Mouse (Mus musculus) embryonic fibroblast, embryonic 13.5 days (primary cell): Measurements from ENCODE around the gene Krt81. TPM values are rescaled to one million over a fixed set of nuclear protein-coding genes. Genes with fewer than 3 reads are reported as not detected.

Source experiments
- H3K27ac ChIP-seq: 2 replicates; pipeline ENCODE4 v1.5.1; 2012; ENCODE audit warnings: low read length, control low read depth, inconsistent platforms; ENCODE audit not compliant: insufficient read depth
- H3K4me1 ChIP-seq: 2 replicates; pipeline ENCODE4 v1.6.1; 2011; ENCODE audit warnings: low read length; ENCODE audit not compliant: control insufficient read depth, insufficient read depth
- H3K4me3 ChIP-seq: 2 replicates; pipeline ENCODE4 v1.5.1; 2011; ENCODE audit warnings: mild to moderate bottlenecking, control low read depth, low read length; ENCODE audit not compliant: insufficient read depth
- CTCF ChIP-seq: IDR thresholded peaks from 2 replicates; pipeline ENCODE4 v1.5.1; 2011; ENCODE audit warnings: mild to moderate bottlenecking, control low read depth, low read length, moderate library complexity, borderline replicate concordance; ENCODE audit not compliant: insufficient read depth
- POLR2A ChIP-seq: IDR thresholded peaks from 2 replicates; pipeline ENCODE4 v1.6.1; 2011; ENCODE audit warnings: low read depth, mild to moderate bottlenecking, control low read depth, low read length, moderate library complexity
- polyA plus RNA-seq: library from polyadenylated mRNA; stranded (reverse); fragments of >200 nt; gene quantifications from 2 replicates; pipeline ENCODE4 v1.2.4, GENCODE M21; 2011; ENCODE audit warnings: low read depth; ENCODE audit not compliant: missing spikeins, insufficient read length

The Krt81 gene
- polyA plus RNA-seq, 1 experiment: not detected

GRCm38 (mm10) chr15:101484939-101485338, 21.4 kb upstream of the Krt81 start:
- H3K27ac ChIP-seq: no peak overlapping the region
- no peaks in the 10 kb centered on the region for H3K4me1 ChIP-seq
- H3K4me3 ChIP-seq: no peak overlapping the region
- TF ChIP-seq POLR2A (no peak), CTCF (no peak)

DNA sequence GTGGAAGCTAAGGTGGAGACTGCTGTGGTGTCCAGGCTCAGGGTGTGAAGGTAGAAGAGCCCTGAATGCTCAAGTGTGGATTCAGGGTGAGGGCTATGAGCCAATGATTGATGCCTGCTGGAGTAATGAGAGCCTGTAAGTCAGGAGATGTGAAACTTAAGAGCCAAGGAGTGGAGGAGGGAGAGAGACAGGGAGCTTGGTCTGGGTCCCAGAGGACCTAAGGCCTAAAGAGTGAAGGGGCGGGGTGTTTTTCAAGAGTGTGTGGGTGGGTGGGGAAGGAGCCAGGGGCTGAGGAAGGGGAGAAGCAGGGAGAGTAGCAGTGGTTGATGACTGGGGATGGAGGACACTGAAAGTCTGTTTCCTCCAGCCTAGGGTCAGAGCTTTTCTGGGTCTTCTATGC, 20.1 kb upstream of the Krt81 start:
- H3K4me3 ChIP-seq: no peak overlapping the region
- no peak for TF ChIP-seq CTCF
- no peak for TF ChIP-seq POLR2A

GRCm38 (mm10) chr15:101482056-101482455, 18.5 kb upstream of the Krt81 start:
- Histone ChIP-seq H3K4me1 (no peaks in the 10 kb centered on the region), H3K4me3 (no peak overlapping the region), H3K27ac (no peak overlapping the region)
- TF ChIP-seq CTCF (no peak), POLR2A (no peak)

More for the DNA sequence above, 20.1 kb upstream of the Krt81 start:
- H3K27ac ChIP-seq: no peak overlapping the region
- no peaks in the 10 kb centered on the region for H3K4me1 ChIP-seq

- no peaks in the 10 kb centered on the region for H3K4me1 ChIP-seq
- no peak overlapping the region for H3K4me3 ChIP-seq
- TF ChIP-seq CTCF (no peak), POLR2A (no peak)
- no peak overlapping the region for H3K27ac ChIP-seq
Measured at GRCm38 (mm10) chr15:101479666-101480060, 16.1 kb upstream of the Krt81 start.

- Histone ChIP-seq H3K4me3 (peak overlapping the region; percentile 7; the same call in 1 of the 2 replicates), H3K27ac (no peak overlapping the region), H3K4me1 (no peaks in the 10 kb centered on the region)
- TF ChIP-seq CTCF: peak; percentile 43; the same call in 1 of the 2 replicates
- no peak for TF ChIP-seq POLR2A
Measured at GRCm38 (mm10) chr15:101479007-101479665, 15.6 kb upstream of the Krt81 start.

GRCm38 (mm10) chr15:101472952-101473528, 9.5 kb upstream of the Krt81 start, which contains the start of gene Krt86:
Gene Krt86, plus strand, starts transcription at chr15:101473478.
- TF ChIP-seq POLR2A (no peak), CTCF (no peak)
- Histone ChIP-seq H3K4me3 (no peak within 1 kb of the TSS), H3K4me1 (no peaks in the 10 kb centered on the region)

DNA sequence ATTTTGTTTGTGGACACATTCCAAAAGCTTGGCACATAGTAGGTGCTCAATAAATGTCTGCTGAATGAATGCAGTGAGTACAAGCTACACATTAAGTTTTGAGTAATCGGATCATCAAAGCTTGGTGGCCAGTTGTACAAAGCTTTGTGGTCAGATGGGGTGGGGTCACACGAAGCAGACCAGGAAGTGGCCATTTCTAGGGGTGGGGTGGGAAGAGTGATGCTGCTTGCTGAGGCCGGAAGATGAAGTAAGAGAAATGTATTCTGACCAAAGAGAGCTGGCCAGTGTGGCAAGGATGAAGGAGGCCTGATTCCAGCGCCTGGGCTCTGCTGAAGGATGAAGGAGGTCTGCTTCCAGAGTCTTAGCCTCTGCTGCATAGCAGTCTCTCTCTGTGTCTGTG, 5.5 kb upstream of the Krt81 start:
- TF ChIP-seq POLR2A (no peak), CTCF (no peak)
- no peak overlapping the region for H3K27ac ChIP-seq
- H3K4me3 ChIP-seq: no peak overlapping the region
- H3K4me1 ChIP-seq: no peaks in the 10 kb centered on the region

More at GRCm38 (mm10) chr15:101472952-101473528, 9.5 kb upstream of the Krt81 start, which contains the start of gene Krt86:
- H3K27ac ChIP-seq: no peak within 1 kb of the TSS

DNA sequence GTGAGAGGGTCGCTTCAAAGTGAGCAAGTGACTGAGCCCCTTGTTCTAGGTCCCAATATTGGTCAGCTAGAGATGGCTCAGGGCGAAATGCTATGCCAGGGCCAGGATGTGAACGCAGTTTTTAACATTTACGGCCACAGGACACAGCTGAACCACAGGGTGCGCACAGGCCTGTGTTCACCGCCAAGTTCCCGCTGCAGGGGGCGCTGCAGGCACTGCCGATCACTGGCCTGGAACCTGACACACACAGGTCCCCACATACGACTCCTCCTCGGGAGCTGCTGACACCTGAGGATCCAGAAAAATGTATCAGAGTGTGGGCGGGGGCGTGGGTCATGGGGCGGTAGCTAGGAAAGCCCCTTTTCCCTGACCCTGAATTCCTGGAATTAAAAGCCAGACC, 4.3 kb downstream of the Krt81 start:
- Histone ChIP-seq H3K4me3 (no peak overlapping the region), H3K27ac (no peak overlapping the region), H3K4me1 (peaks cover 3% of the 10 kb centered on the region; the same call in 1 of the 2 replicates)
- no peak for TF ChIP-seq POLR2A
- no peak for TF ChIP-seq CTCF

DNA sequence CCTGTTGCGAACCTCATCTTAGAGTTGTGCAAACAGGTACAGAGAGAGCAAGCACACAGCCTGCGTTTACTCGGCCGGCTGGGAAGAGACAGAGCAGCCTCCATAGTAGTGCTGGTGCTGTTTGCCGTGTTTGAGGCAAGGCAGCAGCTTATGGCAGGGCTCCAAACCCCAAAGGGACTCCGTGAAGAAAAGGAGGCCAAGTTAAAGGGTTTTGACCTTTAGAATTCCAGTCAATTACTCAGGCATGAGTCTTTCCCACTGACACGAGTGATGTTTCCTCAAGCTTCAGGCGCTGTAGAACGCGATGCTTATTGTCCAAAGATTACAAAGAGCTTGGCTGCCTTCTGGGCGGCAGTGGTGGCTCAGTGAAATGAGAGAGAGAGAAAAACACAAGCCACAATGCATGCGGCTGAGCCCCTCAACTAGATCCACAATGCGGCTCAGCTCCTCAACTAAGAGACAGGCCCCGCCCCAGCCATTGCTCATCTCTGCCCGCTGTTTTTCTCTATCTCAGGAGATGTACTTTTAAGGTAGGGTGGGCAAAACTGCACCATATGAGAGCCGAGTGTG, 5.1 kb downstream of the Krt81 start:
- Histone ChIP-seq H3K4me3 (no peak overlapping the region), H3K4me1 (peaks cover 3% of the 10 kb centered on the region; the same call in 1 of the 2 replicates), H3K27ac (no peak overlapping the region)
- no peak for TF ChIP-seq POLR2A

DNA sequence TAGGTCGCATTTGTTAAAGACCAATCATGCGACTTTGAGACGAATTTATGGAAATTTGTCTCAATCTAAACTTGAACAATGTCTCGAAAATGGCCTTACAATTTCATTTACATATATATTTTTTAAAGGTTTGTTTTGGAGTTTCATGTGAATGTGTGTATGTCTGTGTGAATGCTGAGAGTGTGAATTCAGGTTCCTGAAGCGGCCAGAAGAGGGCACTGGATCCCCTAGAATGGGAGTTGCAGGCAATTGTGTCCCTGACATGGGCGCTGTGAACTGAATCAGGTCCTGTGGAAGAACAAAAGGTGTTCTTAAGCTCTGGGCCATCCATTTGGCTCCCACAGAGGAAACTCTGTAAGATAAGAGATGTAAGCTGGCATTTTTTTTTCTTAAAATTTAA, 7.7 kb downstream of the Krt81 start:
- no peak overlapping the region for H3K4me3 ChIP-seq
- no peak for TF ChIP-seq POLR2A
- H3K27ac ChIP-seq: no peak overlapping the region; the same call in 1 of the 2 replicates
- H3K4me1 ChIP-seq: peaks cover 3% of the 10 kb centered on the region; the same call in 1 of the 2 replicates
